Mouse (Mus musculus): ENCODE data around the gene Pitx3.
"Not testable (repeated sequence)": the region's sequence is repeated elsewhere in the genome, so short reads cannot be mapped to it uniquely, and the experiment has no call there.

Pitx3 gene

DNA sequence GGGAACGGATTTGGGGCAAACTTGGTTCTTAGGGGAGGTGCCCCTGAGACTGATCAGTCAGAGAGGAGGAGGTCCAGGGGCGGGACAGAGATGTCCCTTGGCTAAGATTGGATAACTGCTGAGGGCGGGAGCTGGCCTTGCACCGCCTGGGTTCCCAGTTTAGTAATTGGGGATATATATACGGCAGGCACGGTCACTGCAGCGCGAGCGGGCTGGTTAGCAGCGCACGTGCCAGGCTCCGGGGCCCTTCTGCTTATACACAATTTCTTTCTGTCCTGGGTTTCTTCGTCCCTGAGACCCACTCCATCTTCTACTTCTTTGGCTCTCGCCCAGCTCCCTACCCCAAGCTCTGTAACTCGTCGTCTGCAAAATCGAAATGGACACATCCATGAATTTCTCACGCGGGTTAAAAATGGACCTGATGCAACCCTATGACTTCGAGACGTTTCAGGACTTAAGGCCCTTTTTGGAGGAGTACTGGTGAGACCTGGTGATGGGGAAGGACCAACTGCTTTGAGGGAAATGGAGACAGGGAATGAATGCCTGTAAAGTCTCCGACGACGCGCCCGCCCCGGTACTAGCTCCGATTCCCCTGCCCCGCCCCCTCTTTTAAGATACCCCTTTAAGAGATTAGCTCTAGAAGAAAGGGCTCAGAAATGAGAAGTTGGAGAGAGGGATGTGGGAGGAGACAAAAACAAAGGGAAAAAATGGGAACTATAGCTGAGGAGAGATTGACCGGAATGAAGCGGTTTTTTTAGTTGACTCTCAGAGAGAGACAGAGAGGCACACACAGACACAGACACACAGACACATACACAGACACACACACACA lies 16.2 kb downstream of the Pitx3 start, which contains the start of gene Elovl3:
Elovl3 (plus strand) TSS at position 204 of the 832 bp plus-strand sequence.
- DNase-seq (ENCODE audit: low spot score in 2 of 2): no peak

DNA sequence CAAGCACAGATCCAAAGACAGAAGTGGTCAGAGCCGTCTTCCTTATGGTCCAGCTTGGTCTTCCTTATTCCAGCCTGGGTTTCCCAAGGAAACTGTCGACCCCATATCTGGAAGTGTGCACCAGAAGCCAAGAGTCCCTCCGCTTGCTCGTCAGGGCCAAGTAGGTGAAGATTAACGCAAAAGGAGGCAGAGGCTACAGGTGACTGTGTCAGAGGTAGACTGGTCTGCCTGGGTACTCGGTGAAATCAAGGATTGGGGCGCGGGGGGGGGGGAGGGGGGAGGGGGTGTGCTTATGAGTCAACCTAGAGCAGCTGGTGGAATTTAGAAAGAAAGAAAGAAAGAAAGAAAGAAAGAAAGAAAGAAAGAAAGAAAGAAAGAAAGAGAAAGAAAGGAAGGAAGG lies 16.8 kb downstream of the Pitx3 start:
- DNase-seq (ENCODE audit: low spot score in 2 of 2): no peak

DNA sequence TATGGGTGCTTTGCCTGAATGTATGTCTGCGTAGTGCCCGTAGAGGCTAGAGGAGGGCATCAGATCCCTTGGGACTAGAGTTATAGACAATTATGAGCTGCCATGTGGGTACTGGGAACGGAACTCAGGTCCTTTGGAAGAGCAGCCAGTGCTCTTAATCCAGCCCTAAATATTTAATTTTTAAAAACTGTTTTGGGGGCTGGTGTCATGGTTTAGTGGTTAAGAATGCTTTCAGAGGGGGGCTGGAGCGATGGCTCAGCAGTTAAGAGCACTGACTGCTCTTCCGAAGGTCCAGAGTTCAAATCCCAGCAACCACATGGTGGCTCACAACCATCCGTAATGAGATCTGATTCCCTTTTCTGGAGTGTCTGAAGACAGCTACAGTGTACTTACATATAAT lies 18.4 kb downstream of the Pitx3 start:
- not testable (repeated sequence) for DNase-seq (ENCODE audit: low spot score in 2 of 2)

DNA sequence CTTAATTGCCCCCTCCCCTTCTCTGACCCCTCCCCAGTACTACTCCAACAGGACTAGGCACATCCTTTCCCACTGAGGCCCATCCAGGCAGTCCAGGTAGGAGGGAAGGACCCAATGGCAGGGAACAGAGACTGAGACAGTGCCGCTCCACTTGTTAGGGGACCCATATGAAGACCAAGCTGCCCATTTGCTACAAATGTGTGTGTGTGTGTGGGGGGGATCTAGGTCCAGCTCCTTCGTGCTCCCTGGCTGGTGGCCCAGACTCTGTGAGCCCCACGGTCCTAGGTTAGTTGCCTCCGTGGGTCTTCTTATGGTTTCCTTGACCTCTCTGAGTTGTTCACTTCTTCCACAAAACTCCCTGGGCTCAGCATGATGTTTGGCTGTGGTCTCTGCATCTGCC lies 21.8 kb downstream of the Pitx3 start:
- DNase-seq (ENCODE audit: low spot score in 2 of 2): no peak

DNA sequence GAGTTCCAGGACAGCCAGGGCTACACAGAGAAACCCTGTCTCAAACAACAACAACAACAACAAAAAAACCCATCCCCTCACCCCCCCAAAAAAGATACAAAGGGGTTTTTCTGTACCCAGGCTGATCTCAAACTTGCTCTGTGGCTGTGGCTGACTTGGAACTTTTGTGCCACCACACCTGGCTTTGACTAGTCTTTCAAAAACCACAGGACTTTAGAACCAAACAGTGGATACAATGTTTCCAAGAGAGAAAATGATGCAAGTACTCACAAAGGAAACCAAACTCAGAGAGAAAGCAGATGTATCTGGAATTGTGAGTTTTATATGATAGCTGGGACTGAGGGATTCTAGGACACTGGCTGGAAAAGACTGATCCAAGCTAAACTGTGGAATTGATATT lies 23.5 kb downstream of the Pitx3 start:
- DNase-seq (ENCODE audit: low spot score in 2 of 2): no peak

DNA sequence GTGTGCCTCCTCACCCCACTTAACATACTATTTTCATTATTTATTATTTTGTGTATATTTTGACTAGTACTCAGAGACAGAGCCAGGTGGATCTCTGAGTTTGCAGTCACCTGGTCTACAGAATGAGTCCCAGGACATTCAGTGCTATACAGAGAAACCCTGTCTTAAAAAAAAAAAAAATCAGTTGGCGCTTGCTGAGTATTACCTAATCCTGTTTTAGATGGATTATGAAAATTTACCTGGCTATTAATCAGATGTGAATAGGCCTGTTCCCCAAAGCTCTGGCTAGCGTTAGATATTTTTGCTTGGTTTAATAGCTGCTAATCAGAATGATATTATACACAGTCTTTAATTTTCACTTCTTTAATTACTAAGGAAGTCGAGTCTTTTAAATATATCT lies 24.2 kb downstream of the Pitx3 start:
- no peak for DNase-seq (ENCODE audit: low spot score in 2 of 2)

DNA sequence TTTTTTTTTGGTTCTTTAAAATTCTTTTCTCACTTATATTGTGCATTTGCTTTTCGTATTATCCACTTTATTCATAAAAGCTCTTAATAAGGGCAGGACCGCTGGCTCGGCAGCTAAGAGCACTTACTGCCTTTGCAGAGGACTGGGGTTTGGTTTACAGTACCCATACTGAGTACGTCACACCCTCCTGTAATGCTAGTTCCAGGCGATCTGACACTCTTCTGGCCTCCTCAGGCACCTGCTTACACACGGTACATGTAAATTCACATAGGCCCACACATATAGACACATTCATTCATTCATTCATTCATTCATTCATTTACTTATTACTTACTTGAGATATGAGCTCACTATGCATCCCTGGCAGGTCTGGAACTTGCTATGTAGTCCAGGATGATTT lies 27.3 kb downstream of the Pitx3 start:
- no peak for DNase-seq (ENCODE audit: low spot score in 2 of 2)

DNA sequence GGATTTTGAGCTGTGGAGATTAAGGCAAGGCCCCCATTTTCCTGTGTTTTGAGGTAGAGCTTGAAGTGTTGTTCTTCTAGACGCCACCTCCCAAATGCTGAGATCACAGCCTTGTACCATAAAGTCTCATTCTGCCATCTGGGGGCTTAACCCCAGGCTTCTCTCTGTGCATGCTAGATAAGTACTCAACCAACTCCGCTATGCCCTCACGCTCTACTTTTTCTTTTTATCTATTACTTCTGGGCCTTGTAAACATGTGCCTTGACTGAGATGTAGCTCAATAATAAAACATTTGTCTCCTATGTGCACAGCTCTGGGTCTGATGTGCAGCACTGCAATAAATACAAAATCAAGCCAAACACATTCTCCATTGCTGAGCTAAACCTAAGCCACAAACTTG lies 28.7 kb downstream of the Pitx3 start:
- no peak for DNase-seq (ENCODE audit: low spot score in 2 of 2)

DNA sequence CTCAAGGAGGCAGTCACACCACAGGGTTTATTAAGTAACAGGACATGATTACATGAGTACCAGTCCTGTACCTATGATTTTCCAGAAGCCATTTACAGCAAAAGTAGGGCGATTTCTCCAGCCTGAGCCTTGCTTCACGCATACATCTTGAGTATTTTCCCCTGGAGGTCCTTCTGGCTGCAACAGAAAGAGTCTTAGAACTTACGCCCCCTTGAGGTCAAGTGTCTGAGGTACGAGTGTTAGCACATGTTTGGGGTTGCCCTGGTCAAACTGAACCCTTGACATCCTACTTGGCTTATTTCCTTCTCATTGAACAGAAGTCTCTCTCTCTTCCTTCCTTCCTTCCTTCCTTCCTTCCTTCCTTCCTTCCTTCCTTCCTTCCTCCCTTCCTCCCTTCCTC lies 33.5 kb downstream of the Pitx3 start:
- no peak for DNase-seq (ENCODE audit: low spot score in 2 of 2)

DNA sequence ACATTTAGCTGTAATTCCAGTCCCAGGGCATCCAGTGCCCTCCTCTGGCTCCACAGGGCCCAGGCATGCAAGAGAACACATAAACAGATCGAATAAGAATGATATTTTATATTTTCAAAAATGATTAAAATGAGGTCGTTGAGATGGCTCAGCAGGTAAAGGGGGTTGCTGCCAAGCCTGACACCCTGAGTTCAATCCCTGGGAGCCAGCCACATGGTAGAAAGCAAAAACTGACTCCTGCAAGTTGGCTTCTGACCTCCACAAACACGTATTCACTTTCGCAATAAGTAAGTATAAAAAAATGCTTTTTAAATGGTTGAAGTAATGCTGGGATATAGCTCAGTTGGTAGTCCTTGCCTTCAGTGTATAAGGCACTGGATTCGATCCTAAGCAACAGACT lies 37.3 kb downstream of the Pitx3 start:
- no peak for DNase-seq (ENCODE audit: low spot score in 2 of 2)

DNA sequence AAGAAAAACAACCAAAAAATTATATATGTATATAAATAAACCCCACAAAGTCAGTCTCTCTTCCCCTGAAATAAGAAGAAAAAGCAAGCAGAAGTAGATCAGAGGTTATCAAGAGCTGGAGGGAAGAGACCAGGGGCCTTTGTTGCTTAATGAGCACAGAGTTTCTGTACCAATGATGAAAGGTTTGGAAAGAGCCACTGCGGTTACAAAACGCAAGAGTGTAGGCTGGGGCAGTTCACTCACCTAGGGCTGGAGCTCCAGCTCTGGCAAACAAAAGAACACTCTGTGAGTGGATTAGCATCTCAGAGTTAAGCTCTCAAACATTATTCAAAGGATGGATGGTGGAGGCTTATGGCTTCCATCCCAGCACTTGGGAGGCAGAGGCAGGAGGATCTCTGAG lies 37.9 kb downstream of the Pitx3 start:
- no peak for DNase-seq (ENCODE audit: low spot score in 2 of 2)

DNA sequence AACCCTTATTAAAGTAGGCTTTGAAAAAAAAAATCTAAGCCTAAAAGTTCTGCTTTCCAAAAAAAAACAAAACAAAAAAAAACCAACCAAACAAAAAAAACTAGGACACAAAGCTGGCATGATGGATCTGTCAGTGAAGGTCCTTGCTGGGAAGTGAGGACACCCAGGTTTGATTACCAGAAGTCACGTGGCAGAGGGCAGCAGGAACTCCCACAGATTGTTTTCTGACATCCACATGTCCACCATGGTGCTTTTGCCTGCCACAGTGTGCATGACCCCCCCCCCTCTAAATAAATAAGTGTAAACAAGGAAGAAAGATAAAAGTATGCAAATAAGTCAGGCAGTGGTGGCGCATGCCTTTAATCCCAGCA lies 44.0 kb downstream of the Pitx3 start:
- DNase-seq (ENCODE audit: low spot score in 2 of 2): no peak

DNA sequence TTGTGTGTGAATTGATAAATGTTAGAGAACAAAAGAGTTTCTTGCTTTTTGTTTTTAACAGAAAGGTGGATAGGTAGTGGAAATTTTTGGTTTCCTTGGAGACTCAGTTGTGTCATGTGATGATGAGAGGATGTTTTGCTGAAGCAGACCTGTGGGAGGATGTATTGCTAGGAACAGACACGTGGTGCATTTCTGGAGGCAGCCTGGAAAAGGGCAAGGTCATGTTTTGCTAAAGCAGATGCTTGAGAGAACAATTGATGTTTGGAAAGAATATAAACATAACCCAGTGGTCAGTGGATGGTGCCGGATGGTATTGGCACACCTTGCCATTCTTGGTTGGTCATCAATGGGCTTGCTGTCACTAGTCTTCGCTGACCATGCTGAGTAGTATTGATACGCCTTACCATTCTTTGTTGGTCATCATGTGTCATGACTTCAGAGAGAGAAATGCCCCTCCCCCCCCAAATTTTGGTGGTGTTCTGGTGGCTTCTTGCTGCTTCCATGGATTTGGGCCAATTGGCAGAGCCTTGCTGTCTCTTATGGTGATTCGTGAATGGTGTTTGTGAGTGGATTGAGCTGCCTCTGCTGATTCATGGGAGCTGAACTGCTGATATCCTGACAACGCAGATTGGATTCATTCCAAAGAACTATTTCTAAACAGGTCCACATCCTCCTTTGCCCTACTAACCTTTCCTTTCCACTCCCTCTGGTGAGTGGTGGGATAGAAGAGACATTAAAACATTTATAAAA lies 44.5 kb downstream of the Pitx3 start:
- DNase-seq (ENCODE audit: low spot score in 2 of 2): no peak

DNA sequence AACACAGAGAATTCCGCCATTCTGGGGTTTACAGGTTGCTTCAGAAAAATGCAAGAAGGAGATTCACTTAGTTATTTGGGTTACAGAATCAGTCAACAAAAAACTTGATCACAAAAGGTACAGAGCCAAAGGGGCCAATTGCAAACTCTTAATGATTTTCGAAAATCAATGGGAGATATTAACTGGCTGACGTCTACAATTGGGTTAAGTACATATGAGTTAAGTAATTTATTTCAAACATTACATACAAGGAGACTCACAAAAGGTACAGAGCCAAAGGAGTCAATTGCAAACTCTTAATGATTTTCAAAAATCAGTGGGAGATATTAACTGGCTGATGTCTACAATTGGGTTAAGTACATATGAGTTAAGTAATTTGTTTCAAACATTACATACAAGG lies 48.6 kb downstream of the Pitx3 start:
- no peak for DNase-seq (ENCODE audit: low spot score in 2 of 2)

DNA sequence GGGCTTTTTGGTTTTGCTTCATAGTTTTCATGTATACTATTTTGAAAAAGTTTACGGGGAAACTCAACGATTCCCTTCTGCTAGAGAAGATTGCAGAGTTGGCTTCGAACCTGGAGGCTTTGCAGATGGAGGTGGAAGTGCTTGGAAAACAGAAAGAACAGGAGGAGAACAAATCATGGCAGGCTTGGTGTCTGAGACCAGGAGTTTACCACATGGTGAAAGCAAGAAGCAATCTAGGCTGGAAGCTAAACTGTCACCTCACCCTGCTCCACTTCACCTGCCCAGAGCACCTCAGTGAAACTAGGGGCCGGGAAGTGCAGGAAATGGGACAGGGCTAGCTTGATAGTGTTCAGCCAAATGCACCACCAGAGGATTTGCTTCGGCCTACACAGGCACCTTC lies 51.7 kb downstream of the Pitx3 start:
- DNase-seq (ENCODE audit: low spot score in 2 of 2): no peak

DNA sequence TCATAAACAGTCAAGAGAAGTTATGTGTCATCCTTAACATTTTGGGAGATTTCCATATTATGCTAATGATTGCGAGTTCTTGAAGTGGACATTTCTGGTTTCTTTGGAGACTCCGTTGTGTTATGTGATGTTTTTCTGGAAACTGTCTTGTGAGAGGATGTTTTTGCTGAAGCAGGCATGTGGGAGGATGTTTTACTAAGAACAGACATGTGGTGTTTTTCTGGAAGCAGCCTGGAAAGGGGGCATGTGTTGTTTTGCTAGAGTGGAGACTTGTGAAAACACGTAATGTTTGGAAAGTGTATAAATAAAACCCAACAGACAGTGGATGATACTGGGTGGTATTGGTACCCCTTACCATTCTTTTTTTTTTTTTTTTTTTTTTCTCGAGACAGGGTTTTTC lies 52.8 kb downstream of the Pitx3 start:
- no peak for DNase-seq (ENCODE audit: low spot score in 2 of 2)

DNA sequence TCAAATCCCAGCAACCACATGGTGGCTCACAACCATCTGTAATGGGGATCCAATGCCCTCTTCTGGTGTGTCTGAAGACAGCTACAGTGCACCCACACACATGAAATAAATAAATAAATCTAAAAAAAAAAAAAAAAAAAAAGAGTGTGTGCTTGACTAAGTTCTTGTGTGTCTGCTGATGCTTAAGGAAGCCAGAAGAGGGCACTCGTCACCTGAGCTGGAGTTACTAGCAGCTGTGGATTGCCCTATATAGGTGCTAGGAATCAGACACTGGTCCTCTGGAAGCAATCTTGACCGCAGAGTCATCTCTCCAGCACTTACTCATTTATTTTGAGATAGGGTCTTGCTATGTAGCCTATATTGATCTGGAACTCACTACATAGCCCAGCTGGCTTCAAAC lies 54.0 kb downstream of the Pitx3 start:
- DNase-seq (ENCODE audit: low spot score in 2 of 2): no peak

DNA sequence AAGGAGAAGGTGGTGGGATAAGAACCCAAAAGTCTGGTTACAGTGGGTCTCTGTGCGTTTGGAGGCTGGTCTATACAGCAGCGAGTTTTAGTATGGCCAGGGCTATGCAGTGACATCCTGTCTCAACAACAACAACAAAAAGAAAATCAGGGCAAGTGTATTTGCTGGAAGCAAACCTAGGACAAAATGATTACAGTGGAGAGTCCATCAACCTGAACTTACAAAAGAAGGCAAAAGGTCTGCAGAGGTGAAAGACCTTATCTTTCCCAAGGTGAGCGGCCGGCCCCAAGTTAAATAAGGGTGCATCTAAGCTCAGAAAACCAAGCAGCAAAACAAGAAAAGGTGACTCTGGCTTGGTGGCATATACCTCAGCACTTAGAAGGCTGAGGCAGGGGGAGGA lies 56.5 kb downstream of the Pitx3 start:
- DNase-seq (ENCODE audit: low spot score in 2 of 2): no peak

DNA sequence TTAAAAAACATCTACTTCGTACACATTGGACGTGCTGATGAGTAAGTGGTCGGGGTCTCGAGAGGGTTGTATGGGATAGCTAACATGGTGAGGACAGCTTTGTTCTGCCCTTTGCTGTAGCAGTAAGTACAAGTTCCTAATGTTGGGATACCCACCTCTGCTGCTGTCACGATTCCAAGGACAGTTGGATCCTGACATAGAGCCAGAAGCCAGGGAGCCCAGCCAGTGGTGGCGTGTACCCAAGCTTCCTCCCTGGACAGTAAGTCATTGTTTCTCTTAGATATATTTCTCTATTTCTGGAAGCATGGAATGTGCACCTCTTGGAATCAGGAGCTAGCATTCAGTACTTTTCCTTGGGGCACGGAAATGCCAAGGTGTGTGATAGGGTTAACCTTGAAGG lies 60.3 kb downstream of the Pitx3 start:
- DNase-seq (ENCODE audit: low spot score in 2 of 2): no peak

DNA sequence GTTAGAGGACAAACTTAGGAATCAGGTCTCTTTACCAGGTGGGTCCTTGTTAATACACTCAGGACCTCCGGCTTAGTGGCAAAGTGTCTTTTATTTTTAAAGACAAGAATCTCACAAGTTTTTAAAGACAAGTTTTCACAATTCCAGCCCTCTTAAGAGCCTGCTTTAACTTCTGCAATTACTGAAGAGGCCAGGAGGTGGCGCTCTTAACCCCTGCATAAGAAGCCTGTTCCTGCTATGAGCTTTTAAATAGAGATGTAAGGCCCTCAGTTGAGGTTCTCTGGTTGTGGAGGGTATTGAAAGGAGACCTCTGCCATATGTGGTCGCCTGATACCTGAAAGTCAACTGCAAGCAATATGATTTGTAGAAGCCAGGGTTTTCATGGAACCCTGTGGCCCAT lies 61.8 kb downstream of the Pitx3 start:
- DNase-seq (ENCODE audit: low spot score in 2 of 2): peak; percentile 42 to 78
